Mouse (Mus musculus): Measurements from ENCODE around the gene Apol7a.

DNA sequence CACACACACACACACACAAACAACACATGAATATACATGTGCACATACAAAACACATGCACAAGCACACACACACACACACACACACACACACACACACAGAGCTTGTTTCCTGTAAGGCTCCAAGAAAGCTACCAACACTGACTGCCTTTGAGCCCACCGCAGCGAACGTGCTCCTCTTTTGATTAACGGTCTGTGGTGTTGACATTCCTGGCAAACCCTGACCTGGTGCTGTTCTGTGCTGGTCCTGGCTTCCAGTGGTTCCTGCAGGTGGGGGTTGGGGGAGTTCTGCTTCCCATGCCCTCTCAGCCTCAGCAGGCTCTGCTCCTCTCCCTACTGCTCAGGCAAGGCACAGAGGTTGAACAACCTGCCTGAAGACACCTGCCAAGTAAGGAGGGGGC is 45.1 kb downstream of the Apol7a start:
- TF ChIP-seq CTCF (IDR thresholded peaks at IDR 0.05; ENCODE audit: insufficient read depth, low read length): no peak
- TF ChIP-seq POLR2A (IDR thresholded peaks at IDR 0.05; ENCODE audit: borderline replicate concordance, extremely low read depth, low read depth, low read length): no peak

Data from lung, adult 2 months (tissue).